Mouse (Mus musculus) erythroblast, embryonic 14.5 days (primary cell): ENCODE data around the gene Sprr2b.

Experiments used
- GATA1 ChIP-seq: IDR thresholded peaks from 2 replicates; pipeline ENCODE4 v1.6.1; 2012; ENCODE audit warnings: low read length, inconsistent platforms, mixed read lengths
- TAL1 ChIP-seq: IDR thresholded peaks from 3 replicates; pipeline ENCODE4 v1.6.1; 2012; ENCODE audit warnings: low read length, inconsistent platforms, mixed read lengths

- TF ChIP-seq GATA1 (no peak), TAL1 (no peak)
Measured at GRCm38 (mm10) chr3:92361619-92362018, 45.2 kb downstream of the Sprr2b start.
